Mouse (Mus musculus): ENCODE measurements around the gene Crabp2.
"Not testable (repeated sequence)": the region's sequence is repeated elsewhere in the genome, so short reads cannot be mapped to it uniquely, and the experiment has no call there.

Crabp2 gene

DNA sequence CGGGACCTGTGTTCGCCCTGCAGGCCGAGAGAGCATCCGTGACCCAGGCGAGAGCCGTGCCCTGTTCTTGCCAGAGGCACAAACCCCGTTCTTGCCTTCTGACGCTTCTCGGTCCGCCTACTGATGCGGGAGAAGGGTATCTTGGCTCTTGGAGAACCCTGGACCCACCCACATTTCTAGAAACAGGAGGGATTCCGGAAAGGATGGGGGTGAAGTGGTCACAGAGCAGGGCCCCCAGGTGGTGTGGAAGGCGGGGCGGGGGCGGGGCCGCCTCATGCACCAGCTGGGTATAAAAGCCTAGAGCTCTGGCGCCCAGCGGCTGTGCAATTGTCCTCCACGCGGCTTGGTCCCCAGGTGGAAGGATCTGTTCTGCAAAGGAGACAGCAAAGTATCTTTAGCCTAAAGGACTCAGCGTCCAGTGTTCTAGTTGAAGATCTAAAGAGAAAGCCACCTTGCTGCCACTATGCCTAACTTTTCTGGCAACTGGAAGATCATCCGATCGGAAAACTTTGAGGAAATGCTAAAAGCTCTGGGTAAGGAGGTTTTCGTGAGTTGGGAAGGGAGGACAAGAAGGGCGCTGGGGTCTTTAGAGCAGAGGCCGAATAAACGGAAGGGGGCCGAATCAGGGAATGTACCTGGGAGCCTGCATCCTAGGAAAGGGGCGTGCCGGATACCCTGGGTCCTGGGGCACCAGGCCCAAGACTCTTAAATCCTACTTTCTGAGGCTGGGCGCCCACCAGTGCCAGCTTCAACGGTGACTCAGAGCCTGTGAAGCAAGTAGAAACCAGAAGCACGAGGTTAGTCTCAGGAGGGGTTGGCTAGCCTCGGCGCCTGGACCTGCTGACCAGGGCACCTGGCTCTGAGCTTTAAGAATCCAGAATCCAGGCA is at the start of gene Crabp2:
Crabp2 (plus strand) TSS at position 289 of the 888 bp plus-strand sequence.
- DNase-seq (ENCODE audit: low read depth, low spot score) = no peak

DNA sequence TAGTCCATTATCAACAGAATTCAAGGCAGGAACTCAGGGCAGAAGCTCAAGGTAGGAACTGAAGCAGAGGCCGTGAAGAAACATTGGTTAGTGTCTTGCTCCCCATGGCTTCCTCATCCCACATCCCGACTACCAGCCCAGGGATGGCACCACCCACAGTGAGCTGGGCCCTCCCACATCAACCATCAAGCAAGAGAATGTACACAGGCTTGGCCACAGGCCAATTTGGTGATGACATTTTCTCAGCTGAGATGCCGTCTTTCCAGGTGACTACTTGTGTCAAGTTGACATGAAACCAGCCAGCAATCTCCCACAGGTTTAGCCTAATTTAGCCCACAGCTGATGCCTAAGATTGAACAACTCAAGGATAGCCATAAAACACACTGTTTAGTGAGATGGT is 49.2 kb upstream of the Crabp2 start:
- no peak for DNase-seq (ENCODE audit: low read depth, low spot score)

DNA sequence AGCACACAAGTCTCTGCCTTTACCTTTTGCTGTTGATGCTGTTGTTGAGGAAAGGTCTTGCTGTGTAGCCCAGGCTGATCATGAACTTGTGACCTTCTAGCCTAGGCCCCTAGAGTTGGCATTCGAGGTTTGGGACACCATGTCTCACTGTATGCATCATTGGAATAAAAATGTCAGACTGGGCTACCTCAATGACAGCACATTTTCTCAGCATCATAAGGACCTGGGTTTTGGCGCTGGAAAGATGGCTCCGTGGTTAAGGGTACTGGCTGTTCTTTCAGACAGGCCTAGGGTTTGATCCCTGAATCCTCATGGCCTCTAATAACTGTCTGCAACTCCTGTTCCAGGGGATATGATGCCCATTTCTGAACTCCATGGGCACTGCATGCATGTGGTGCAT is 48.7 kb upstream of the Crabp2 start:
- DNase-seq (ENCODE audit: low read depth, low spot score) = no peak

DNA sequence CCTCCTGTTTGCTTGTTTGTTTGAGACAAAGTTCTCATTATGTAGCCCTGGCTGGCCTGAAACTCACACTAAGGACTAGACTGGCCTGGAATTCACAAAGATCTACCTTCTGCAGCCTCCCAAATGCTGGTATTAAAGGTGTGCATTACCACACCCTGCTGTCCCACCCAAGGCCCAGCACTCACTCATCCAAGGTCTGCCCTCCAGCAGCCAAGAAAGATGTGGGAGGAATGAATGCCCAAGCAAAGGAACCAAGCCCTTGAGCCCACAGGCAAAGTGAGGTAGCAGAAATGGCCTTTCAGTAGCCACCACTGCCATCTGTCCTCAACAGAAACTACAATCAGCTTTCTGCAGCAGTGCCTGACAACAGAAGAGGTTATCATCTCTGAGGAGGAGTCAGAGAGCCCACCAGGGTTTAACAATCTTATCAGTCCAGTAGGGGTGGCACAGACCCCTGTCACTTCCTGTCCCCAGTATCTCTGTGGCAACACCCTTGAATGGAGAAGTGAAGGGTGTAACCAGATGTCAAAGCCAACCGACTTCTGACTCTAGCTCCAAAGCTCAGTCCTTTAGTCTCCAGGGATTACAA is 47.3 kb upstream of the Crabp2 start:
- no peak for DNase-seq (ENCODE audit: low read depth, low spot score)

DNA sequence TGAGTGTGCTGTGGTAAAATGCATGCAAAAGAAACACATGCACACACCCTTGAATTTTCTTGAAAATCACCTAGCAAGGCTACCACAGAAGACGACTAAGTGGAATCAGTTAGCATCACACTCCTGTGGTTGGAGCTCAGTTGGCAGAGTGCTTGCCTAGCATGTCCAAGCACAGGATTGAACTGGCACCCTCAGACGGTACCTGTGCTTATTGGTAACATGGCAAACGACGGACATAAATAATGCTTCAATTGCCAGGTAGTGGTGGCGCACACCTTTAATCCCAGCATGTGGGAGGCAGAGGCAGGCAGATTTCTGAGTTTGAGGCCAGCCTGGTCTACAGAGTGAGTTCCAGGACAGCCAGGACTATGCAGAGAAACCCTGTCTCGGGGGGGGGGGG is 46.5 kb upstream of the Crabp2 start:
- not testable (repeated sequence) for DNase-seq (ENCODE audit: low read depth, low spot score)

DNA sequence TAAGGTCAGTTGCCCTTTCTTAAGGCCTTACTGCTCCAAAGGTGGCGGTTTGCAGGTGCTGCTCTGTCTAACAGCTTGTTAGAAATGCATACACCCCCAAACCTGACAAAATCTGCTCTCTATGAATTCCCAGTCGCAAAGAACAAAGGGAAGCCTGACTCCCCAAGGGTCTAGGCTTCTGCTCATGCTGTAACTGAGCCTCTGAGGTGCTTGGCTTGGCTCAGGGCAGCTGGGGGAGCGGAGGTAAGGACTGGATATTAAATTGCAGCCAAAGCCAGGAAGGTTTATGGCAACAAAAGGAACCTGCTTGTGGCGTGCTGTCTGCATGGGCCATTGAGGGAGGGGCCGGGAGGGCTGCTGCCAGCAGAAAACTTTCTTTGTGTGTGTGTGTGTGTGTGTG is 44.6 kb upstream of the Crabp2 start:
- DNase-seq (ENCODE audit: low read depth, low spot score) = no peak

DNA sequence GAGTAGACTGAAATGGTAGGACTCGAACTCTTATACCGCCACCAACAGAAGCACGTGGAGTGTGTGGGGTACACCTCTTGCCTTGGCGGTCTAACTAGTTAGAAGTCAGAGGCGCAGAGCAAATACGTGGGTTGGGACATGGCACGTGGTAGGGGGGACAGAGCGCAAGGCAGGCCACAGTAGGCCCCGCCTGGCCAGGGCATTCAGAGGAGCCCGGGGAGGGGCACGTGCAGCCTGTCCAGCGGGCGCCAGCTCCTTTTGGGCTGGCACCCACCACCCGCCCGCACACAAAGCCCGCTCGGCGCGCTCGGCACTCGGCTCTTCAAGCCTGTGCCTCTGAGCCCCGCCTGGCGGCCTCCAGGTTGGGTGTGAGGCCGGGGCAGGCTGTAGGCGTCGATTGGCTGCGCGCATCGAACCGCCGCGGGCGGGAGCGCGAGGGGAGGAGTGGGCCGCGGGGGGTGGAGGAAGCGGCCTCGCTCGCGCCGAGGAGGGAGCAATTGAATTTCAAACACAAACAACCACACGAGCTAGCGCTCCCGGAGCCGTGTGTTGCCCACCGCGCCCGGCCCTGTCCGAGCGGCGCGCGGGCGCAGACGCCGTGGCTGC is 42.5 kb upstream of the Crabp2 start, which contains the start of gene Hdgf:
Hdgf (plus strand) TSS at position 442 of the 606 bp plus-strand sequence.
- peak; percentile 85 for DNase-seq (ENCODE audit: low read depth, low spot score)

DNA sequence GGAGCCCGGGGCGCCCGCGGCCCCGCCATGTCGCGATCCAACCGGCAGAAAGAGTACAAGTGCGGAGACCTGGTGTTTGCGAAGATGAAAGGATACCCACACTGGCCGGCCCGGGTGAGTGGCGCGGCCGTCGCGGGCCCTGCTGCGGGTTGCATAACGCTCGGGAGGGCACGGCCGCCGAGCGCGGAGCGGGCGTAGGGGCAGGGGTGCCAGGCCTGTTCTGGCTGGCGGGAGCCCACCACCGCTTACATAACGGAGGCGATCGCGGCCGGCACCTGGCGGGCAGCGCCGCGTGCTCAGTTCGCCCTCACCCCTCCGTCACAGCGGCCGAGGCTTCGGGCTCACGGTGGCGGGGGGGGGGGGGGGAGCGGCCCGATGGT is 41.9 kb upstream of the Crabp2 start:
- DNase-seq (ENCODE audit: low read depth, low spot score) = peak; percentile 19

DNA sequence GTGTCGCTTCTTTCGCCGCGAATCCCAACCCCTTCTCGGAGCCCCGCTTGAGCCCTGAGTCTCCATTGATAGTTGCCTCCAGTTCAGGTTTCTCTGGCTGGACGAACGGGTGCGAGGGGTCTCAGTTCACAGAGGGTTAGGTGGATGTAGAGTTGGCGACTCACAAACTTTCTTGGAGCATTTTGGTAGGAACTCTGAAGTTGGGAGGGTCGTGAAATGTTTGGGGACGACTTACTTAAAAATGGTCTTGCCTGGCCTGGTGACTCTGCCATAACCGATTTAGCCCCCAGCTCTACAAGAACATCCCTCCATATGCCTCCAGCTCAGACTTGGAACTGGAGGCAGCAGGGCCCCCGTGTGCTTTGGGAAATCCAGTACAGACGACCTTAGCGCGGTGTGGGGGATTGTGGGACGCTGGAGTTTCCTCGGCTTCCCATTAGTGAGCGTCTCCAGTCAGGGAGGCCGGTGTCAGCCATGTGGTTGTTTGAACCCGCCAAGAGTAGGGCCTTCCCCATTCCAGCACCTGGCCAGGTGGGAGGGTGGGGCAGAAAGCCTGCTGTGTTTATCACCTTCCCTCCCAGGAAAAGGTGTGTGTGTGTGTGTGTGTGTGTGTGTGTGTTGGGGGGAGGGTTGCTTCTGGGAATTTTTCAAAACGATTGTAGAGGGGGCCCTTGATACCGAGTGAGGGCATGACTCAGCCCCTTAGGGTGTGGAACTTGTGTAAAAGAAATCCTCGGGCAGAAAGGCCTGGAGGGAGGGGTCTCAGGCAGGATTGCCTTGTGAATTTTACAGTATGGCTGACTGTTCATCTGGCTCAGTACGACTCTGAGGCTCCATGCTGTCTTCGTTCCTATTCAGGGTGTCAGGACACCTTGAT is 41.2 kb upstream of the Crabp2 start:
- DNase-seq (ENCODE audit: low read depth, low spot score) = no peak

DNA sequence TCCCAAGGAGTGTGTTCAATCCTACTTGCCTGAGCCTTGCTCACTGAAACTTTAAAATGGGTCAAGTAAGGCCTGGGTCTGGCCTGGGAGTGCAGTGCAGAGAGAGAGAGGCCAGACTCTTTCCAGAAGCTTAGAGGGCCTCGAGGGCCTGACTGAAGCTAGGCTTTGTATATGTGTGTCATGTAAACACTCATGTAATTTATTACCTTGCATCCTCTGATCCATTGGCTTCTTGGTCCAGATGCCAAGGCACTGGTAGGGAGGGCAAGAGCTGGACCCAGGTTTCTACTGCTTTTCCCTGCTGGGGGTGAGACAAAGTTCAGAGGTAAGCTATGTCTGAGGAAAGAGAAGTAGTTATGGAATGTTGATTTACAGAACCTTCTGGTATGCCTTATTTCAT is 40.6 kb upstream of the Crabp2 start:
- no peak for DNase-seq (ENCODE audit: low read depth, low spot score)

DNA sequence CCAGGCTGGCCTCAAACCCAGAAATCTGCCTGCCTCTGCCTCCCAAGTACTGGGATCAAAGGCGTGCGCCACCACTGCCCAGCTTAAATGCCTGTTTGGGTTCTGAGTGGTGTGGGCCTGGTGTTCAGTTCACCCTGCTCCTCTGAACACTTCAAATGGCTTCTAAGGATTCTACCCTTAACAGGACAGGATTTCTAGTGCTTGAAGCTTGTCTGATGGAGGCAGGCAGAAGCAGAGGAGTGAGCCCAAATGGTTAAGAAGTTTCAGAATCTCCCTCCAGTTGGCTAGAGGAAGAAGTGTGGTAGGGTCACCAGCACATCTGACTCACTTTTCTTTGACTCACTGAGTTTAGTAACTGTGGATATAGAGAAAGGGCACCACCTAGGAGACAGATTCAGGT is 39.1 kb upstream of the Crabp2 start:
- DNase-seq (ENCODE audit: low read depth, low spot score) = no peak

DNA sequence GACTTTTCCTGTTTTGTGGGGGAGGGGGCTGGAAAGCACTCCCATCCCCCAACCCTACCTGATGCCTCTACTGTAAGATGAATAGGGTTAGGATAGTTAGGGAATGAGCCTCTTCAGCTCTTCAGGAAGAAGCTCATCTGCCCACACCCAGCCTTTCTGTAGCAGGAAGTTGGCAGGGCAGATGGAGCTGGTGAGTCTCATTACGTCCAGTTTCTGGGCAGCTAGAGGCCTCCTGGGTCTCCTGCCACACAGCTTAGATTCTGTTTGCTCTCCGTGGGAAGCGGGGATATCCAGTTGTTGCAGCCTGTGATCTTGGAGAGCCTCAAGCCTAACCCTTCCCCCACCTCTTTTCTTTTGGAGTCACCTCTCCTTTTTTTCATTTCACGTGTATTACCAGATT is 38.6 kb upstream of the Crabp2 start:
- DNase-seq (ENCODE audit: low read depth, low spot score) = no peak

DNA sequence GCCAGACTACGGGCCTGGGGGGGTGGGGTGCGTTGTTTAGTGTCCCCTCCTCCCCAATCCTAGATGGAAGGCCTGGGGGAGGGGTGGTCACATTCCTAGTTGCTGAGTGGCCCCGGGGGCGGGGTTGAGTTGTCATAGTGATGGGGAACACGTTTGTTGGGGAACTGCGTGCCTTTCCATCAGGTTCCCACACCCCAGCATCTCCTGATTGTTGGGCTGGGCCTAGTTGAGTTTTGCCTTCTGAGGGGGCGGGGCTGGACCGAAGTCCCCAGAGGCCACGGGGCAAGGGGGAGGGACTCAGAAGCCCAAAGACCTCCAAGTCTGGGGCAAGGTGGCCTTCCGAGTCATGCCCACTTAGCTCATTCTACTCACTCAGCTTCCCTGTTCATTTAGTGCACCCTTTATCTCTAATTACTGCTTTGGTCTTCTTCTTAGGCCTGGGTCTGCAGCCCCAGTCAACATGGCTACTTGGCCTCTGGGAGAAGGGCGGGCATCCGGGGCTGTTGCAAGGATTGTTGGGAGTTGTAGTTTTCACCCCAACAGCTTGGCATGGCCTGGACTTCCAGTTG is 37.8 kb upstream of the Crabp2 start:
- peak; percentile 62 for DNase-seq (ENCODE audit: low read depth, low spot score)

DNA sequence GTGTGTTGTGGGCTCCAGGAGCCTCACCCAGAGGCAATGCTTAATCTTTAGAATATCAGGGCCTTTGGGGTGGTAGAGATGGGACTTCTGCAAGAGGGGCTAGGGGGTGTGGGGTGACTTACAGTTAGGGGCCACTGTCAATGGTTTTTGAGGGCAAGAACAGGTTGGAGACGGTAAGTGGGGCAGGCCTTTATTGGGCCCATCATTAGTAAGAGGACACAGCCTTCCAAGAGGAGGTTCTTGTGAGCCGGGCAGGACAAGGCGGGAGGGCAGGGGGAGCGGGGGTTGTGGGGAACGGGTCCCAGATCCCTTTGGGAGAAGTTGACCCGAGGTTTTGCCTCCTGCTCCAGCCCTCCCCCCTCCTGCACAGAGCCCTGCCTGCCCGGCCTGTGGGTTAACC is 35.0 kb upstream of the Crabp2 start:
- no peak for DNase-seq (ENCODE audit: low read depth, low spot score)

DNA sequence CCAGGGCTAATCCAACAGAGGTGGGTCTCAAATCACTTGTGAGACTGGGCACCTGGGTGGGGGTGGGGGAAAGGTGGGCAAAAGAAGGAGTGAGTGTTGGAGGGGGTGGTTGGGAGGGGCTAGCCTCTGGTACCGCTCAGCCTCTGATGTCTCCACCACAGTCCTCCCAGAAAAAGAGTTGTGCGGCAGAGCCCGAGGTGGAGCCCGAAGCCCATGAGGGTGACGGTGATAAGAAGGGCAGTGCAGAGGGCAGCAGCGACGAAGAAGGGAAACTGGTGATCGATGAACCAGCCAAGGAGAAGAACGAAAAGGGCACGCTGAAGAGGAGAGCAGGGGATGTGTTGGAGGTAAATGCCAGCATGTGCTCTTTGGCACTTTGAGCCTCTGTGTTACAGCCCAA is 34.6 kb upstream of the Crabp2 start:
- DNase-seq (ENCODE audit: low read depth, low spot score) = no peak

DNA sequence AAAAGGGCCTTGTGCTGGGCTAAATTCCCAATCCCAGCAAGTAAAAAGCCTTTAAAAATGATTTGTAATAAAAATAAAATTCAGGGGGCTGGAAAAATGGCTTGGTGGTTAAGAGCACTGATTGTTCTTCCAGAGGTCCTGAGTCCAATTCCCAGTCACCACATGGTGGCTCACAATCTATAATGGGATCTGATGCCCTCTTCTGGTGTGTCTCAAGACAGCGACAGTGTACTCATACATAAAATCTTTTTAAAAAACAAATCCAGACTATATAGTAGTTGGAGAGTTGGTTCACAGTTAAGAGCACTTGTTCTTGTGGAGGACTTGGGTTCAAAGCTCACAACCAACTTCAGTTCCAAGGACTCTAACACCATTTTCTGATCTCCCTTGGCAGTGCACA is 31.5 kb upstream of the Crabp2 start:
- DNase-seq (ENCODE audit: low read depth, low spot score) = no peak

DNA sequence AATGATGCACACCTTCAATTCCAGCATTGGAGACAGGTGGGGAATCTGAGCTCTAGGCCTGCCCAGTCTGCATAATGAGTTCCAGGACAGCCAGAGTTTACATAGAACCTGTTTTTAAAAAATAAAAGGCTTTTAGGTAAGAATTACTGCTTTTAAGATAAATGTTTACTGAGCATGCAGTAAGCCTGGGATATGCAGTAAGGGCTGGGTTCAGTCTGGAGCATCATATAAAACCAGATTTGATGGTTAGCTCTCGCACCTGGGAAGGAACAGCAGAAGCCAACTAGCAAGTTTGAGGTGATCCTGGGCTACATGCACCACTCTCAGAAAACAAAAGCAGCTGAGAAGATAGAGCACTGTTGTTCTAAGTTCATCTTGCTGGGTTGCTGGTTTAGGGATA is 29.9 kb upstream of the Crabp2 start:
- no peak for DNase-seq (ENCODE audit: low read depth, low spot score)

DNA sequence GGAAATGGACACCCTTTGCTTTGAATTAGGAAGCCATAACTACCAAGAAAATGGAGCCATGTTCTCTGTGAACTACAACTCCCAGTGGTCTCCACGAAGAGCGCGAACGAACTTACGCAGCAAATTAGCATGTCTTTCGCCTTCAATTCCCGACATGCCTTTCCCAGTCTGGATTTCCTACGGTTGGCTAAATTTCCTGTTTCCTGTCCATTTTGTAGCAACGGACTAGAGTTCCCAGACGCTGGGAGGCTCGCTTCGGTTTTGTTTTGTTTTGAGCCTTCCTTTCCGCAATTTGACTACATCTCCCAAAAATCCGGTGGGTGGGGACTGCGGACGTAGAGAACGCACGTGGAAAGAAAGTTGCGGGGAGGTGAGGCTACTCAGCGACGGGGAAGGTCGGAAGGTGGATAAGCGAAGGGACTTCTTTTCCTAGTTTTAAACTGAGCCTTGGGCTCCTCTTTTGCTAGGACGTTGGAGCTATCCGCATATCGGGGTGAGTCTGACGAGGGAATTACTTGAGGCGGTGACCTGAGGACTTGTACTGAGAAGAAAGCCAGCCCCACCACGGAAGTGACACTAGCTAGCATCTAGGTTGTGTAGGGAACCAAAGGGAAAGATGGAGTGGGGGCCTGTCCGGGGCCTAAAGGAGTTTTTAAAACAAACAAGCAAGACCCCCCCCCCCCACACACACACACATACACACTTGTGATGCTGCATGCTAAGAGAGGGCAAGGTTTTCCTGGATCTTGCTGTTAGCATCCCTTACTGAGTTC is 28.9 kb upstream of the Crabp2 start, which contains the start of gene Mrpl24:
Mrpl24 (plus strand) TSS at position 171 of the 773 bp plus-strand sequence.
- DNase-seq (ENCODE audit: low read depth, low spot score) = peak; percentile 82

DNA sequence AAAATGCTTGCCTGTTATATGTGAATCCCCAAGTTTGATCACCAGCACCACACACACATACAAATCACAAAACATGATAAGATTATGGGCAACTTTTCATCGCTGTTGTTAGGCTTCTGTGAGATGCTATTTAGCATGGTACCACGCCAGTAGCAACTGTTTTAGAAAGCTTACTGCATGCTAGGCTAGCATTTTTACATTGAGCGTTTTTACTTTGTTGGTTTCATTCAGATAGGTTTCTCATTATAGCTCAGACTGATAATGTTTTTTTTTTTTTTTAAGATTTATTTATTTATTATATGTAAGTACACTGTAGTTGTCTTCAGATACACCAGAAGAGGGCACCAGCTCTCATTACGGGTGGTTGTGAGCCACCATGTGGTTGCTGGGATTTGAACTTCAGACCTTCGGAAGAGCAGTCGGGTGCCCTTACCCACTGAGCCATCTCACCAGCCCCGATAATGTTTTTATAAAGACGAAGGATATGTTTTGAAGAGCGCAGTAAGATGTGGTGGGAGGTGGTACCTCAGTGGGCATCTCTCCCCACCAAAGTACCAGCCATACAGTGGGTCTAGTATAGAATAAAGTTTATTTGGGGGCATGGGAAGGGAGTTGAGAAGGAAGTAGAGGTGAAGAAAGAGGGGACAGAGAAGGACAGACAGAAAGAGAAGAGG is 28.1 kb upstream of the Crabp2 start:
- no peak for DNase-seq (ENCODE audit: low read depth, low spot score)

DNA sequence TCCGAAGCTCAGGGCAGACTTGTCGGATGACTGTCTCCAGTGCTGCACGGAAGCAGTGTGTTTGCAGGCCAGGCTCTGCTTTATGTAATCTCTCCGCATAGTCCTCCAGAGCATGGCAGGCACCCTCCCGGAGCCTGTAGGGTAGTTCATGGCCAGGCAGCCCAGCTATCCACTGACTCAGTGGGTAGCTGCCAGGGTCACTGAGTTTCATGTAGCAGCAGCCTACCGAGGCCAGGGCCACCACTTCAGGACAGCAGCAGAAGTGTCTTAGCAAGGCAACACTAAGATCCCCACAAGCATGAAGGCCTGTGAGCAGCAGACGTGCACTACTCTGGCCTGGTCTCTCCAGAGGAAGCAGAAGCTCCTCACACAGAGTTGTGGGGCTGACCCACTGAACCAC is 23.5 kb upstream of the Crabp2 start:
- no peak for DNase-seq (ENCODE audit: low read depth, low spot score)
